Mouse (Mus musculus): Measurements from ENCODE around the gene Susd1.

- TF ChIP-seq CTCF (IDR thresholded peaks at IDR 0.05 in 2 of 3, conservative IDR thresholded peaks at IDR 0.05 in 1 of 3; ENCODE audit: control insufficient read depth in 1 of 3, insufficient read depth in 1 of 3, low read depth in 2 of 3, low read length in 3 of 3, poor library complexity in 1 of 3, severe bottlenecking in 1 of 3) (no peak), MXI1 (IDR thresholded peaks at IDR 0.05; ENCODE audit: low read depth, low read length) (no peak), POLR2A (IDR thresholded peaks at IDR 0.05; ENCODE audit: control insufficient read depth in 1 of 2, insufficient read depth in 1 of 2, low read depth in 1 of 2, low read length in 2 of 2, poor library complexity in 1 of 2) (no peak), USF2 (IDR thresholded peaks at IDR 0.05; ENCODE audit: borderline replicate concordance in 1 of 2, insufficient read depth in 1 of 2, low read depth in 1 of 2, low read length in 2 of 2) (no peak), MAFK (IDR thresholded peaks at IDR 0.05; ENCODE audit: borderline replicate concordance, low read depth, low read length) (no peak), GATA1 (IDR thresholded peaks at IDR 0.05; ENCODE audit: low read depth, low read length) (no peak)
These were observed 4.4 kb downstream of the Susd1 start for GRCm38 (mm10) chr4:59434039-59434438.

Data from MEL (cell line).